Mouse (Mus musculus) lung, embryonic 15.5 days (tissue): ENCODE data around the gene Tmem132d. TPM values are rescaled to one million over a fixed set of nuclear protein-coding genes. Genes with fewer than 3 reads are reported as not detected.
A peak's percentile ranks its signal among the peaks of the same experiment; 100 is the strongest.

ENCODE experiments used
- ATAC-seq: fragments of 200-750 bp; cut with Nextera tagmentation; 2 replicates; pipeline ENCODE4 v1.8.0; 2017; ENCODE audit warnings: moderate number of reproducible peaks, borderline replicate concordance; ENCODE audit not compliant: low FRiP score, low TSS enrichment; ENCODE audit errors: extremely low read depth
- H3K27ac ChIP-seq: fragments of 300-500 bp; sonication (generic); 2 replicates; pipeline ENCODE4 v1.5.1; 2015; ENCODE audit warnings: moderate library complexity, mild to moderate bottlenecking, inconsistent platforms
- H3K27me3 ChIP-seq: fragments of 300-500 bp; sonication (generic); 2 replicates; pipeline ENCODE4 v1.6.1; 2015; ENCODE audit warnings: inconsistent platforms
- H3K36me3 ChIP-seq: fragments of 300-500 bp; sonication (generic); 2 replicates; pipeline ENCODE4 v1.6.1; 2015; ENCODE audit warnings: inconsistent platforms
- H3K4me1 ChIP-seq: fragments of 300-500 bp; sonication (generic); 2 replicates; pipeline ENCODE4 v1.6.1; 2015; ENCODE audit warnings: inconsistent platforms
- H3K4me2 ChIP-seq: fragments of 300-500 bp; sonication (generic); 2 replicates; pipeline ENCODE4 v1.6.1; 2015; ENCODE audit warnings: inconsistent platforms, mild to moderate bottlenecking, moderate library complexity
- H3K4me3 ChIP-seq: fragments of 300-500 bp; sonication (generic); 2 replicates; pipeline ENCODE4 v1.5.1; 2015; ENCODE audit warnings: mild to moderate bottlenecking, inconsistent platforms
- H3K9ac ChIP-seq: fragments of 300-500 bp; sonication (generic); 2 replicates; pipeline ENCODE4 v1.6.1; 2015; ENCODE audit warnings: inconsistent platforms
- H3K9me3 ChIP-seq: fragments of 300-500 bp; sonication (generic); 2 replicates; pipeline ENCODE4 v1.6.1; 2016; ENCODE audit warnings: inconsistent platforms
- WGBS: fragments of 180-500 bp; shearing (Covaris S2); methylation state at CpG from one replicate; pipeline ENCODE4 v1.1.7; 2015; 5-methylcytosine and 5-hydroxymethylcytosine counted together
- polyA plus RNA-seq: library from polyadenylated mRNA; unstranded; fragments of >200 nt; fragmentation: Nextera tagmentation; extraction: Ambion mirVana; gene quantifications from 2 replicates; pipeline ENCODE4 v1.2.1, GENCODE M21; 2015

Tmem132d gene
- polyA plus RNA-seq, 1 experiment from 2014 or later, result 2.3 TPM

GRCm38 (mm10) chr5:128204685-128205320 lies 228.1 kb downstream of the Tmem132d start:
- H3K4me2 ChIP-seq, result peak overlapping the region; percentile 34; the same call in 1 of the 2 replicates
- H3K9ac ChIP-seq, result no peak overlapping the region
- peaks cover 9% of the 10 kb centered on the region; the same call in 1 of the 2 replicates for H3K4me1 ChIP-seq
- WGBS, result 72% methylated on average over 17 of the region's 17 CpGs
- no peaks in the 10 kb centered on the region for H3K27me3 ChIP-seq
- H3K4me3 ChIP-seq, result no peak overlapping the region
- no peaks in the 10 kb centered on the region for H3K36me3 ChIP-seq
- ATAC-seq, result no peak
- H3K27ac ChIP-seq, result peak overlapping the region; percentile 31; the same call in 1 of the 2 replicates
- no peaks in the 10 kb centered on the region for H3K9me3 ChIP-seq

DNA sequence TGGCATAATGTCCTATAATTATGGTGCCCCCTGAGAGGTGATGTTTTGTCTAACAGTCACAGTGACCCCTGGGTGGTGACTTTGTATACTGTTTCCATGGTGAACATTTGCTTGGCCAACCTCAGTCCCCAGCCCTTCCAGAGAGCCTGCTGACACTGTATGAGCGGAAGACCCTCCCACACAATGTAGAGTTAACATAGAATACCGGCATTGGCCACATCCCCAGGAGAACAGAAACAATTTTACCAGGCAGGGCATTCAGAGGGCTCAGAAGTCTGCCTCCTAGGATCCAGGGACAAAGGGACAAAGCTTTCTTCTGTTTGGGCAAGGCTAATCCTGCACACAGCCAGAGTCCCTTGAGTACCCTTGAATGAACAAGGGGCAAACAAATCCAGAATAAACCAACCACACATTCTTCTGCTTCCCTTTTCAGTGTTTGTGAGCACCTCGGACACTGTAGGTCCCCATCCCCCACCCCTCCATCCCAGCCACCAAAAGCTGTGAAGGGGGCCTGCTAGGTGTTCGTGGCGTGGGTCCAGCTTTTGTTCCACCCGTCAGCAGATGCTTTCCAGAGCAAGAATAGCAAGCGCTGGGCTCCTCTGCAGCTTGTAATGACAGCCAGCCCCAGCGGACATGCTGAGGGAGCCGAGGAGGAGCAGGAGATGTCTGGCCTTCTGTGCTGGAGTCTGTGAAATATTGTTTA lies 228.8 kb downstream of the Tmem132d start:
- Histone ChIP-seq H3K27ac (peak overlapping the region; percentile 31; the same call in 1 of the 2 replicates), H3K27me3 (no peaks in the 10 kb centered on the region), H3K4me3 (no peak overlapping the region), H3K4me2 (peak overlapping the region; percentile 34; the same call in 1 of the 2 replicates), H3K9me3 (no peaks in the 10 kb centered on the region), H3K4me1 (peaks cover 9% of the 10 kb centered on the region; the same call in 1 of the 2 replicates), H3K9ac (no peak overlapping the region), H3K36me3 (no peaks in the 10 kb centered on the region)
- WGBS, result 25% methylated on average over 9 of the region's 9 CpGs
- peak; percentile 66; the same call in 1 of the 2 replicates for ATAC-seq

GRCm38 (mm10) chr5:128194106-128194505 lies 238.8 kb downstream of the Tmem132d start:
- Histone ChIP-seq H3K36me3 (no peaks in the 10 kb centered on the region), H3K4me2 (no peak overlapping the region), H3K27ac (no peak overlapping the region), H3K4me1 (no peaks in the 10 kb centered on the region), H3K9ac (no peak overlapping the region), H3K9me3 (no peaks in the 10 kb centered on the region), H3K4me3 (no peak overlapping the region), H3K27me3 (no peaks in the 10 kb centered on the region)
- ATAC-seq, result no peak
- 82% methylated on average over 4 of the region's 4 CpGs for WGBS

DNA sequence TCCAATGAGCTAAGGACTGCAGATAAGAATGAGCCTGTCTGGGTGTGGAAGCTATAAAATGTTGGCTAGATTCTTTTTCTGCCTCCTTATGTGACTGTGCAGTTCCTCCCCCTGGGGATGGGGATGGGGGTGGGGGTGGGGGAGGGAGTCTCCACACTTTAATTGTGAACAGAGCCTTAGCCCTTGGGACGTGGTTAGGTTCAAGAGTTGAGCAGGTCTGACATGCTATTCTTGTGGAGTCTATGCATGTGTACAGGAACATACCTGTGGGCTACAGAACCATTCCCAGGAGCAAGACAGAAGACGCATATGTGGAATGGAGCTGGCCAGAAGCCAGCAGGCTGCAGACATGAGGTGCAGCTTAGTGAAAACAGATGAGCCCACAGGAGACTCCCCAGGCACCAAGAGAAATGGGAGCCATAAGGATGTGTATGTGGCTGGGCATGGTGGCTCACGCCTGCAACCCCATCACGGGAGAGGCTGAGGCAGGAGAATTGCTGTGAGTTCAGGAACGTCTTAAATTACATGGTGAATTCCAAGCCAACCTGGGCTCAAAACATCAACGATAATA lies 240.3 kb downstream of the Tmem132d start:
- Histone ChIP-seq H3K4me1 (no peaks in the 10 kb centered on the region), H3K9ac (no peak overlapping the region), H3K4me2 (no peak overlapping the region), H3K27ac (no peak overlapping the region), H3K9me3 (no peaks in the 10 kb centered on the region), H3K4me3 (no peak overlapping the region), H3K36me3 (no peaks in the 10 kb centered on the region), H3K27me3 (no peaks in the 10 kb centered on the region)
- ATAC-seq, result no peak
- 71% methylated on average over 6 of the region's 6 CpGs for WGBS

DNA sequence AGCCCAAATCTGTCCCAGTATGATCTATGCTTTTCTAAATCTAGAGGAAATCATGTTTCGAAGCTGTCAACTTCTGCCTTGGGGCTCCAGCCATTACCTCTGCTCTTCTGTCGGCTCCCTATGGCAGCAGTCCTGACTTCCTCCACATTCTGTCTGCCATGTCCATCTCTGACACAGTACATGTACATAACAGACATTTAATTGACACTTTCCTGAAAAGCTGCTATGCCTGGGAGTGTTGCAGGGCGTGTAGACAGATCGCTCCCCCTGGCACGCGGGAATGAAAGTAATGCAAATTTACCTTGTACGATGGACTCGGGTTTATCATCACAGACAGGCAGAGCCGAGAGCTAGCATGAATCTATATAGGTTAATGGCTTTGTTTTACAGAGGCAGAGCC lies 241.2 kb downstream of the Tmem132d start:
- WGBS, result 71% methylated on average over 9 of the region's 9 CpGs

DNA sequence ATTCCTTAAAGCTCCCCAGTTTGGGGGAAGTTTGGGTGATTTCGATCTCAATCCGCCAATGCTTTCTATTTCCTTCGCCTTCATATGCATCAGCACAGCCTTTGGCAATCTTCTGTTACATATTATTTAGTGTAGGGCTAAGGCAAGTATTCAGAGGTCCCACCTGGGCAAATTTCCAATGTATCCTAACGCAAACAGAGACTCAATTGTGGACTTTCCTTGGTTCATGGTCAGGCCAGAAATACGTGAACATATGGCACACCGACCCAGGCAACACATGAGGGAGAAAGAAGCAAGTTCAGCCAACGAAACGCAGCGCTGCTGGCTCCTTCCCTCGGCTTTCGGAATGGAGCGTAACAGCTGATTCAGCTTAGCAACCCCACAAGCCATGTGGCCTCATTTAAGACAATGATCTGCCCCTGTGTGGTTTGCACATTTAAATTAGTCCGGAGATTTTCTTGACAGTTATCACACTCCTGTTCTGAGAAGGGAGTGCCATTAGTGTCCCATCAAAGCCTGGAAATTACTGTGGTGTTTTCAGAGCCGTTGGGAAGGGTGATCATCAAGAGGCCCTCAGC lies 242.5 kb downstream of the Tmem132d start:
- WGBS, result 75% methylated on average over 14 of the region's 14 CpGs
- Histone ChIP-seq H3K36me3 (no peaks in the 10 kb centered on the region), H3K27ac (no peak overlapping the region), H3K4me2 (no peak overlapping the region), H3K9me3 (no peaks in the 10 kb centered on the region), H3K4me3 (no peak overlapping the region), H3K4me1 (no peaks in the 10 kb centered on the region), H3K27me3 (no peaks in the 10 kb centered on the region), H3K9ac (no peak overlapping the region)
- no peak for ATAC-seq

More for the DNA sequence above, 241.2 kb downstream of the Tmem132d start:
- H3K36me3 ChIP-seq, result no peaks in the 10 kb centered on the region
- no peak overlapping the region for H3K4me3 ChIP-seq
- ATAC-seq, result no peak
- no peak overlapping the region for H3K9ac ChIP-seq
- H3K27me3 ChIP-seq, result no peaks in the 10 kb centered on the region
- no peaks in the 10 kb centered on the region for H3K4me1 ChIP-seq
- no peak overlapping the region for H3K4me2 ChIP-seq
- H3K9me3 ChIP-seq, result no peaks in the 10 kb centered on the region
- H3K27ac ChIP-seq, result no peak overlapping the region

- no peak overlapping the region for H3K4me2 ChIP-seq
- WGBS, result 92% methylated on average over 2 of the region's 2 CpGs
- no peaks in the 10 kb centered on the region for H3K9me3 ChIP-seq
- no peak for ATAC-seq
- no peak overlapping the region for H3K27ac ChIP-seq
- no peaks in the 10 kb centered on the region for H3K36me3 ChIP-seq
- H3K4me1 ChIP-seq, result no peaks in the 10 kb centered on the region
- no peak overlapping the region for H3K9ac ChIP-seq
- H3K4me3 ChIP-seq, result no peak overlapping the region
- no peaks in the 10 kb centered on the region for H3K27me3 ChIP-seq
These were observed 256.6 kb downstream of the Tmem132d start for GRCm38 (mm10) chr5:128176234-128176633.

- Histone ChIP-seq H3K9me3 (no peaks in the 10 kb centered on the region), H3K27ac (no peak overlapping the region), H3K36me3 (no peaks in the 10 kb centered on the region), H3K4me1 (no peaks in the 10 kb centered on the region), H3K4me2 (no peak overlapping the region), H3K9ac (no peak overlapping the region), H3K4me3 (no peak overlapping the region), H3K27me3 (no peaks in the 10 kb centered on the region)
- ATAC-seq, result no peak
- 75% methylated on average over 12 of the region's 12 CpGs for WGBS
These were observed 273.8 kb downstream of the Tmem132d start for GRCm38 (mm10) chr5:128158901-128159675.

- H3K4me3 ChIP-seq, result no peak overlapping the region
- H3K9ac ChIP-seq, result no peak overlapping the region
- WGBS, result 88% methylated on average over 6 of the region's 8 CpGs
- H3K4me1 ChIP-seq, result no peaks in the 10 kb centered on the region
- H3K9me3 ChIP-seq, result no peaks in the 10 kb centered on the region
- ATAC-seq, result no peak
- no peak overlapping the region for H3K27ac ChIP-seq
- no peak overlapping the region for H3K4me2 ChIP-seq
- no peaks in the 10 kb centered on the region for H3K27me3 ChIP-seq
- no peaks in the 10 kb centered on the region for H3K36me3 ChIP-seq
These were observed 281.4 kb downstream of the Tmem132d start for GRCm38 (mm10) chr5:128151461-128151860.

GRCm38 (mm10) chr5:128146901-128147645 lies 285.8 kb downstream of the Tmem132d start:
- no peaks in the 10 kb centered on the region for H3K4me1 ChIP-seq
- H3K9ac ChIP-seq, result no peak overlapping the region
- no peak overlapping the region for H3K4me3 ChIP-seq
- H3K27ac ChIP-seq, result no peak overlapping the region
- H3K27me3 ChIP-seq, result no peaks in the 10 kb centered on the region
- no peak overlapping the region for H3K4me2 ChIP-seq
- H3K9me3 ChIP-seq, result no peaks in the 10 kb centered on the region
- H3K36me3 ChIP-seq, result no peaks in the 10 kb centered on the region
- 46% methylated on average over 15 of the region's 15 CpGs for WGBS
- ATAC-seq, result peak; percentile 84

GRCm38 (mm10) chr5:128144799-128145198 lies 288.1 kb downstream of the Tmem132d start:
- H3K9me3 ChIP-seq, result no peaks in the 10 kb centered on the region
- H3K4me1 ChIP-seq, result no peaks in the 10 kb centered on the region
- no peak overlapping the region for H3K4me2 ChIP-seq
- no peaks in the 10 kb centered on the region for H3K27me3 ChIP-seq
- H3K36me3 ChIP-seq, result no peaks in the 10 kb centered on the region
- no peak overlapping the region for H3K27ac ChIP-seq
- H3K4me3 ChIP-seq, result no peak overlapping the region
- H3K9ac ChIP-seq, result no peak overlapping the region
- no peak for ATAC-seq
- WGBS, result 93% methylated on average over 3 of the region's 3 CpGs
